Mouse (Mus musculus) embryonic facial prominence, embryonic 10.5 days (tissue): ENCODE data around the gene Adcy6. TPM values are rescaled to one million over a fixed set of nuclear protein-coding genes. Genes with fewer than 3 reads are reported as not detected.

Experiments used
- DNase-seq: peaks from one replicate; pipeline ENCODE4 v3.0.0-alpha.2; 2017; ENCODE audit warnings: low spot score
- H3K27ac ChIP-seq: fragments of 300-500 bp; sonication (generic); replicated peaks from 2 replicates; pipeline ENCODE4 v1.5.1; 2016; ENCODE audit warnings: mild to moderate bottlenecking
- H3K27me3 ChIP-seq: fragments of 300-500 bp; sonication (generic); replicated peaks from 2 replicates; pipeline ENCODE4 v1.6.1; 2016; ENCODE audit warnings: low read depth, mild to moderate bottlenecking; ENCODE audit not compliant: poor library complexity, severe bottlenecking
- H3K36me3 ChIP-seq: fragments of 300-500 bp; sonication (generic); replicated peaks from 2 replicates; pipeline ENCODE4 v1.6.1; 2016; ENCODE audit warnings: mild to moderate bottlenecking, moderate library complexity
- H3K4me1 ChIP-seq: fragments of 300-500 bp; sonication (generic); 2 replicates; pipeline ENCODE4 v1.6.1; 2016
- H3K4me3 ChIP-seq: fragments of 300-500 bp; sonication (generic); 2 replicates; pipeline ENCODE4 v1.5.1; 2016; ENCODE audit warnings: mild to moderate bottlenecking, moderate library complexity
- H3K9me3 ChIP-seq: fragments of 300-500 bp; sonication (generic); 2 replicates; pipeline ENCODE4 v1.6.1; 2016; ENCODE audit warnings: mild to moderate bottlenecking
- WGBS: fragments of 180-500 bp; shearing (Covaris S2); methylation state at CpG from one replicate; pipeline ENCODE4 v1.1.7; 2016; 5-methylcytosine and 5-hydroxymethylcytosine counted together
- polyA plus RNA-seq: library from polyadenylated mRNA; unstranded; fragments of >200 nt; fragmentation: Nextera tagmentation; extraction: Ambion mirVana; gene quantifications from 2 replicates; pipeline ENCODE4 v1.2.1, GENCODE M21; 2016

The Adcy6 gene
- polyA plus RNA-seq, 1 experiment from 2014 or later: 11.6 TPM

- Histone ChIP-seq H3K36me3 (no peaks in the 10 kb centered on the region), H3K4me1 (peaks cover 26% of the 10 kb centered on the region), H3K9me3 (peaks cover 1% of the 10 kb centered on the region; the same call in 1 of the 2 replicates), H3K27ac (no peak overlapping the region), H3K27me3 (peaks cover 38% of the 10 kb centered on the region), H3K4me3 (no peak overlapping the region)
- DNase-seq: no peak
- 61% methylated on average over 5 of the region's 5 CpGs for WGBS
Measured at GRCm38 (mm10) chr15:98623361-98623821, 13.5 kb upstream of the Adcy6 start.

DNA sequence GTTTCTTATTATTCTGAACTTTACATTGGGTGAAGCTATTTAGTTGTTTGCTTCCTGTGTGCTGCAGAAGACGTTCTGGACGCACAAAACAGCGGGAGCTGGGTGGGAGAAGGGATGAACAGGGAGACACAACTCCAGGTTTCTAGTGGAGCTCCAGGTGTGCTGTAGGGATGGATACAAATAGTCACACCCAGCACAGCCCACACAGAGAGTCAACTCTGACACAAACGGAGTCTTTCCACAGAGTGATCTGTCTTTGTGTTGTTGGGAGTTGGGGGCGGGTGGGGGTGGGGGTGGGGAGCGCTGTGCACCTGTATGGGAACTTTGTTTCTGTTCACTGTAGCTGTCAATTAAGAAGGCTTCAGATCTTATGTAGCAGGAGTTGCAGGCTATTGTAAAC, 12.8 kb upstream of the Adcy6 start:
- no peak for DNase-seq
- Histone ChIP-seq H3K27me3 (peaks cover 31% of the 10 kb centered on the region), H3K36me3 (no peaks in the 10 kb centered on the region), H3K4me3 (no peak overlapping the region), H3K27ac (no peak overlapping the region), H3K9me3 (peaks cover 4% of the 10 kb centered on the region; the same call in 1 of the 2 replicates), H3K4me1 (peaks cover 22% of the 10 kb centered on the region)
- WGBS: 15% methylated on average over 6 of the region's 6 CpGs

DNA sequence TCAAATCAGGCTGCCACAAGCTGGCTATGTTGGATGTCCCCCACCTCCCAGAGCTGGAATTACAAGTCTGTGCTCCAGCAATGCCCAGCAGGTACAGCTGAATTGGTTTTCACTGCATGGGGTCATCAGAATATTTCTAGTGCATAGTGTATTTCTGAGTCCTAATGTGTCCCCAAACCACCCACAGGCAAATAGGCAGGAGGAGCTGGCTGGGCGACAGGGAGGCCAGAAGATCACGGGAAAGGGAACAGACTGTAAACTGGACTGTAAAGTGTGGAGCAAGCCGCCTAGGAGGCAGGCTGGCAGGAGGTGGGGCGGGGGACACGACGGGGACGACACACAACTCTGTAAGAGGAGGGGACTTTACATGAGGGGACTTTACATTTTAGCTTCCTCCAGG, 12.3 kb upstream of the Adcy6 start:
- peaks cover 27% of the 10 kb centered on the region for H3K27me3 ChIP-seq
- DNase-seq: no peak
- peaks cover 4% of the 10 kb centered on the region; the same call in 1 of the 2 replicates for H3K9me3 ChIP-seq
- no peak overlapping the region for H3K4me3 ChIP-seq
- H3K27ac ChIP-seq: no peak overlapping the region
- H3K4me1 ChIP-seq: peaks cover 22% of the 10 kb centered on the region
- 7% methylated on average over 7 of the region's 7 CpGs for WGBS
- H3K36me3 ChIP-seq: no peaks in the 10 kb centered on the region

DNA sequence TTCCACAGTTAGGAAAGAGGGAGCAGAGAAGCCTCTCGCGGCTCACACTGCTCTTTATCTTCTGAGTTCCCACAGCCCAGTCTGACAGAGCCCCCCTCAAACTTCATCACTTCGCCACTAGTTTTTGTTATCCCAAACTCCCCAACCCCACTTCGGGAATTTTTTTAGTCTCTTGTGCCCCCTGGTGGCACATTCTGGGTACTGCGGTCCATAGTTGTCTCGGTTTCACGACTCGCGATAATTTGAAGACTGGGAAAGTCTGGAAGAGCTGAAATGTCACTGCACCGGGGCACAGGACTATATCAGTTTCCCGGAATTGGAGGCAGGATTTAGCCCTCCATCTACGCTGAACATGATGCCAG, 7.3 kb upstream of the Adcy6 start:
- Histone ChIP-seq H3K36me3 (no peaks in the 10 kb centered on the region), H3K27ac (no peak overlapping the region), H3K27me3 (peaks cover 22% of the 10 kb centered on the region), H3K4me1 (peaks cover 16% of the 10 kb centered on the region), H3K9me3 (peaks cover 4% of the 10 kb centered on the region; the same call in 1 of the 2 replicates), H3K4me3 (peak overlapping the region; percentile 11)
- 2% methylated on average over 12 of the region's 12 CpGs for WGBS
- DNase-seq: peak; percentile 89

DNA sequence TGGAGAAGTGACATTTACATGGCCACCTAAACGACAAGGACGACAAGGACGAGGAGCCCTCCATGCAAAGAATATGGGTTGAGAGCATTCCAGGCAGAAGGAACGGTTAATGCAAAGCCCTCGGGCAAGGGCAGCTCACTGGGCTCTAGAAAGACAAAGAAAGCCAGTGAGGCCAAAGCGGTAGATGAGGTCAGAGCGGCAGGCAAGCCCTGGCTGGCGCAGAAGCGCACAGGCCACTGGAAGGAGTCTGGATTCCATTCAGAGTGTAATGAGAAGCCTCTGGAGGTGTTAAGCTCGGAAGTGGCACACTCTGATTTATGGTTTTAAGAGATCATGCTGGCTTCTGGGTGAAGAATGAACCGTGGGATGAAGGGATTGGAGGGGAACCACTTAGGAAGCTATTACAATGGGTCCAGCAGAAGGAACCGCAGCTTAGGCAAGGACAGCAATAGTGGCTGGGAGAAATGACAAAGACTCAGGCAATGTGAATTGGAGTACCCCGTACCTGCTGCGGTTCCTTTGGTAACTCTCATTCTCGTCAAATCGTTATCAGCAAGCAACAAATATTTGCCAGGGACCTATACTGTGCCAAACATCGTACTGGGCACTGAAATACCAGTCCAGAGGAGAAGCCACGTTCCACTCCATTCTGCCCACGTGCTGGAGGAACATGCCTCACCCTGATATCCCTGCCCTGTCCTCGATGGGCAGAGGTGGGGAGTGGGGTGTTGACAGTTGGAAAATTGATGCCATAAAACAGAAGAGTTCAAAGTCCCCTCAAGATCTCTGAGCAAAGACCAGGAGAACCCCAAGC, 6.7 kb upstream of the Adcy6 start:
- peak; percentile 42 for DNase-seq
- peak overlapping the region; percentile 11 for H3K4me3 ChIP-seq
- H3K27ac ChIP-seq: no peak overlapping the region
- H3K4me1 ChIP-seq: peaks cover 15% of the 10 kb centered on the region
- H3K9me3 ChIP-seq: peaks cover 4% of the 10 kb centered on the region; the same call in 1 of the 2 replicates
- peaks cover 17% of the 10 kb centered on the region for H3K27me3 ChIP-seq
- 32% methylated on average over 20 of the region's 20 CpGs for WGBS
- no peaks in the 10 kb centered on the region for H3K36me3 ChIP-seq

DNA sequence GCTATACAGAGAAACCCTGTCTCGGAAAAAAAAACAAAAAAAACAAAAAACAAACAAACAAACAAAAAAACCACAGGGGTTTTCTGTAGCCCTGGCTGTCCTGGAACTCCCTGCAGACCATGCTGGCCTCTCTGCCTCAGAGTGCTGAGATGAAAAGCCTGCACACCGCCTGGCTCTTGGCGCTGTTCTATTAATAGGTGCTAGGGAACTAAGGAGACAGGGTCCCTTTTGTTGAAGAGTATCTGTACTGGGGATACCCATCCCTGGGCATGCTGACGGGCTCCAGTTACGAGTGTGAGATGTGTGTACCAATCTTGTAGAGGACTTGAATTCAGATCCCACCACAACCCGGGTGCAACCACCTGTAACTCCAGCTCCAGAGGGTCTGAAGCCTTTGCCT, 5.9 kb upstream of the Adcy6 start:
- no peak overlapping the region for H3K4me3 ChIP-seq
- H3K27me3 ChIP-seq: peaks cover 22% of the 10 kb centered on the region
- peaks cover 4% of the 10 kb centered on the region; the same call in 1 of the 2 replicates for H3K9me3 ChIP-seq
- 61% methylated on average over 6 of the region's 6 CpGs for WGBS
- DNase-seq: no peak
- H3K27ac ChIP-seq: no peak overlapping the region
- H3K4me1 ChIP-seq: peaks cover 15% of the 10 kb centered on the region
- H3K36me3 ChIP-seq: no peaks in the 10 kb centered on the region

- DNase-seq: no peak
- no peak overlapping the region for H3K4me3 ChIP-seq
- H3K4me1 ChIP-seq: peaks cover 20% of the 10 kb centered on the region
- peaks cover 25% of the 10 kb centered on the region for H3K27me3 ChIP-seq
- H3K27ac ChIP-seq: no peak overlapping the region
- 55% methylated on average over 6 of the region's 6 CpGs for WGBS
- H3K9me3 ChIP-seq: peaks cover 4% of the 10 kb centered on the region; the same call in 1 of the 2 replicates
- H3K36me3 ChIP-seq: no peaks in the 10 kb centered on the region
Measured at GRCm38 (mm10) chr15:98614971-98615370, 5.1 kb upstream of the Adcy6 start.

DNA sequence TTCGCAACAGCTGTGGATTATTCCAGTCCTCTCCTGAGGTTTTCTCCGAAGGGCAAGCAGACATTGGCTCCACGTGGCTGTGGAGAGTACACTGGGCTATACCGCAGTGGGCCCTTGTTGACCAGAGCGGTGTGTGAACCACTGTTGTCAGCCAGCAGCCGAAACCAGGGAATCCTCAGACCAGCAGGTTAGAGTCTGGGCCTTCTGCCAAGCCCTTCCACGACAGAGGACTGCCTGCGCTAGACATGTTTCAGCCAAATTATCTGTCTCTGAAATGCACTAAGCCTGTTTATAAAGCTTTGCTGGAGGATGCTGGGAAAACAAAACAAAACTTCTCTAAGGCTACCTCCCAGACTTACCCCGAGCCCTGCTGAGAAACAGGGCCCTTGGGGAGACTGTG, 4.7 kb upstream of the Adcy6 start:
- WGBS: 73% methylated on average over 9 of the region's 9 CpGs
- H3K4me1 ChIP-seq: peaks cover 24% of the 10 kb centered on the region
- DNase-seq: no peak
- H3K27ac ChIP-seq: no peak overlapping the region
- H3K4me3 ChIP-seq: no peak overlapping the region
- H3K9me3 ChIP-seq: peaks cover 4% of the 10 kb centered on the region; the same call in 1 of the 2 replicates
- H3K27me3 ChIP-seq: peaks cover 25% of the 10 kb centered on the region
- H3K36me3 ChIP-seq: no peaks in the 10 kb centered on the region

GRCm38 (mm10) chr15:98612229-98612628, 2.4 kb upstream of the Adcy6 start:
- H3K4me1 ChIP-seq: peaks cover 44% of the 10 kb centered on the region
- no peak for DNase-seq
- no peaks in the 10 kb centered on the region for H3K36me3 ChIP-seq
- no peaks in the 10 kb centered on the region for H3K9me3 ChIP-seq
- H3K27ac ChIP-seq: no peak overlapping the region
- H3K27me3 ChIP-seq: peaks cover 25% of the 10 kb centered on the region
- H3K4me3 ChIP-seq: no peak overlapping the region
- 94% methylated on average over 3 of the region's 3 CpGs for WGBS

- Histone ChIP-seq H3K27ac (peak overlapping the region; percentile 98), H3K9me3 (no peaks in the 10 kb centered on the region), H3K4me1 (peaks cover 49% of the 10 kb centered on the region), H3K36me3 (peaks cover 13% of the 10 kb centered on the region), H3K4me3 (peak overlapping the region; percentile 77), H3K27me3 (peaks cover 15% of the 10 kb centered on the region)
- peak; percentile 47 for DNase-seq
- 2% methylated on average over 12 of the region's 12 CpGs for WGBS
Measured at GRCm38 (mm10) chr15:98610131-98610633, 306 bp upstream of the Adcy6 start.

- WGBS: under 1% methylated on average over 13 of the region's 26 CpGs
- peaks cover 26% of the 10 kb centered on the region for H3K36me3 ChIP-seq
- H3K4me3 ChIP-seq: peak overlapping the region; percentile 77
- 0 out of 2 replicates have a peak, but pooled peaks cover 9% of the 10 kb centered on the region for H3K27me3 ChIP-seq
- no peak for DNase-seq
- H3K27ac ChIP-seq: peak overlapping the region; percentile 98
- H3K9me3 ChIP-seq: no peaks in the 10 kb centered on the region
- H3K4me1 ChIP-seq: peaks cover 50% of the 10 kb centered on the region
Measured at GRCm38 (mm10) chr15:98608784-98609250, 1.1 kb downstream of the Adcy6 start.

- Histone ChIP-seq H3K27me3 (0 out of 2 replicates have a peak, but pooled peaks cover 9% of the 10 kb centered on the region), H3K4me1 (peaks cover 56% of the 10 kb centered on the region), H3K27ac (peak overlapping the region; percentile 98), H3K9me3 (no peaks in the 10 kb centered on the region), H3K36me3 (peaks cover 32% of the 10 kb centered on the region), H3K4me3 (peak overlapping the region; percentile 77)
- DNase-seq: no peak
- WGBS: 11% methylated on average over 10 of the region's 10 CpGs
Measured at GRCm38 (mm10) chr15:98608058-98608783, 1.7 kb downstream of the Adcy6 start.
